Mouse (Mus musculus) embryonic stem cell, embryonic (primary cell): ENCODE results near the gene Gjb1.

Source experiments
- CTCF ChIA-PET, 4 experiments: fragments of 300-600 bp in 2 of 4; fragments of 350-600 bp in 2 of 4; sonication (Branson Sonifier 250); formaldehyde crosslinking; loops; one replicate each; lab custom pipeline; 2022; ENCODE audit warnings: inconsistent platforms in 2 of 4; lab: Charles Lee
- POLR2A ChIA-PET, 4 experiments: fragments of 300-600 bp in 2 of 4; fragments of 350-600 bp in 2 of 4; sonication (Branson Sonifier 250); formaldehyde crosslinking; loops; one replicate each; lab custom pipeline; 2022; ENCODE audit warnings: antibody characterized with exemption in 4 of 4, inconsistent platforms in 1 of 4; lab: Charles Lee

Gene Gjb1

DNA sequence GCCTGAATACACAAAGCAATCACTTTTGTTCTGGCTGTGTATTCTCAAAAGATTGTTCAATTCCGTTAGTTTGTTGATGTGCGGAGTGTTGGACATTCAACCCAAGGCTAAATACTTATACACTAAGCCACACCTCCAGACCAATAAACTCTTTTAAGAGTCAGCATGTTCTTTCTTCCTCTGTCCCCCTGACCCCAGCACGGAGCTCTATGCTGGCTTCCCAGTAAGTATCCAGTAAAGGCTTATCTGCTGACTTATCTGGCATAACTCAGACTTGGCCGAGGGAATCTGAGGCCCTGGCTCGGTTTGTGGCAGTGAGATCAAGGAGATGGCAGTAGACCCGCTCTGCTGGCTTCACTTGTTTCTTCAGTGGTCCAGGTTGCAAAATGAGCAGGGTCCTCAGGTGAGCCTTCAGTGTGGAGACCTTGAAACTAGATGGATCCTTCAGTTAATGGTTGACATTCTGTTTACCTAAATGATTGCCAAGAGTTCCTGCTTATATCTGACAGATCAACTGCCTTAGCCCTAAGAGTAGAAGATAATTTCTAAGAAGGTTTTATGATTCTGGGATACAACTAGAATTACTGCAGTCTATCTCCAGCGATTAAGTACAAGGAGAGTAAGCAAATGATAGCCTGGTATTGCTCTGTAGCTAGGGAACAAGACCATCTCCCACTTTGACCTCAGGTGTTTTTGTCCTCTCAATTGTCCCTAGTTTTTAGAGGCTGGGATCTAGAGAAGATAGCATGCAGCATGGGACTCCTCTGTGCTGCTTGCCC is at the start of gene Gjb1:
Gene Gjb1 (plus strand): TSS at position 189 of the 779 bp plus-strand sequence.
- POLR2A ChIA-PET: no interaction called here
- CTCF ChIA-PET: no interaction called here

DNA sequence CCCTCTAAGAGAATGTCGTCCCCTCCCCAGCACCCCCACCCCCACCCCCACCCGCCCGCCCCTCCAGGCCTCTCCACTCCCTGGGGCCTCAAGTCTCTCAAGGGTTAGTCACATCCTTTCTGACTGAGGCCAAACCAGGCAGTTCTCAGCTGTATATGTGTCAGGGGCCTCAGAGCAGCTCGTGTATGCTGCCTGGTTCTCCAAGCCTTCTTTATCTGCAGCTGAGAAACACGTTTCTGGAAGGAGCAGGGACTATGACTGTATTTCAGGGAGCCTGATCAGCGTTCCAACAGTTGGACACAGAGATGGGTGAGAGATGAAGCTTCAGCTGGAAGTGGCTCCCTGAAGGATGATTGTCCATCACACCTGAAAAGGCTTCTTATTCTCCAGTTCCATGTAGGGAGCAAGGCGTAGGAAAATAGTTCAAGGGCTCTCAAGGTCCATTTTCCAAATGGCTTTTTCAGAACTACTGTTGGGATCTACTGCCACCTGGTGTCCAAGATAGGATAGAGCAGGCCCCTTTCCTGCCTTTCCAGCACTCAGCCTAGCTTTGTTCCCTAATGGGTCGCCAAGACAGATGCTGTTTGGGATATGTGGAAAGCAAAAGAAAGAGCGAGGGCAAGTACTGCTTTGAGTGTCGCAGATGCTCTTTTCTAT is 46.7 kb upstream of the Gjb1 start:
- ChIA-PET POLR2A (interaction anchor here in 2 of 4 experiments (0.7 to 5.2 kb wide), 15 partner anchors 9 to 252 kb away, joined by 3 to 74 read pairs (median 3); partner anchors contain the start of genes Foxo4 (in 2 of the 2), Slc7a3 (in 2 of the 2), Med12 (in 1 of the 2) and Nlgn3 (in 1 of the 2)), CTCF (interaction anchor here (0.5 to 2.2 kb wide), 17 partner anchors 15 to 591 kb away, joined by 3 to 35 read pairs (median 3); partner anchors contain the start of gene Nono (in 1 of the 4))

DNA sequence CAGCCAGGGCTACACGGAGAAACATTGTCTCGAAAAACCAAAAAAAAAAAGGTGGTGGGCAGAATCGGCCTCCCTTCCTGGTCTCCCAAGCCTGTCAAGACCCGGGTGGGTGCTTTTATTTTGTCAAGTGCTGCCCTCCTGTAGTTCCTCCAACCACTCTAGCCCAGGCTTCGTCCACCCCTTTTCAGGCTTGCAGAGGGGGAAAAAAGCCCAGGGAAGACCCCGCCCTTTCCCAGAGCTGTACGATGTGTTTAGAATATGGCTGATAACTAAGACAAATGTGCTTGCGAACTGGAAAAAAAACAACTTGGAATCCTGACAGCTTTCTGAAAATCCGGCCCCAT is 44.2 kb upstream of the Gjb1 start:
- ChIA-PET POLR2A (interaction anchor here (0.6 to 5.2 kb wide), 64 partner anchors 9 to 604 kb away, joined by 3 to 74 read pairs (median 4); partner anchors contain the start of genes Med12 (in 4 of the 4), Foxo4 (in 3 of the 4), Nono (in 2 of the 4) and Slc7a3 (in 2 of the 4)), CTCF (interaction anchor here (0.6 to 2.2 kb wide), 13 partner anchors 9 to 1006 kb away, joined by 3 to 12 read pairs (median 4); partner anchors contain the start of gene Nono (in 1 of the 4))

DNA sequence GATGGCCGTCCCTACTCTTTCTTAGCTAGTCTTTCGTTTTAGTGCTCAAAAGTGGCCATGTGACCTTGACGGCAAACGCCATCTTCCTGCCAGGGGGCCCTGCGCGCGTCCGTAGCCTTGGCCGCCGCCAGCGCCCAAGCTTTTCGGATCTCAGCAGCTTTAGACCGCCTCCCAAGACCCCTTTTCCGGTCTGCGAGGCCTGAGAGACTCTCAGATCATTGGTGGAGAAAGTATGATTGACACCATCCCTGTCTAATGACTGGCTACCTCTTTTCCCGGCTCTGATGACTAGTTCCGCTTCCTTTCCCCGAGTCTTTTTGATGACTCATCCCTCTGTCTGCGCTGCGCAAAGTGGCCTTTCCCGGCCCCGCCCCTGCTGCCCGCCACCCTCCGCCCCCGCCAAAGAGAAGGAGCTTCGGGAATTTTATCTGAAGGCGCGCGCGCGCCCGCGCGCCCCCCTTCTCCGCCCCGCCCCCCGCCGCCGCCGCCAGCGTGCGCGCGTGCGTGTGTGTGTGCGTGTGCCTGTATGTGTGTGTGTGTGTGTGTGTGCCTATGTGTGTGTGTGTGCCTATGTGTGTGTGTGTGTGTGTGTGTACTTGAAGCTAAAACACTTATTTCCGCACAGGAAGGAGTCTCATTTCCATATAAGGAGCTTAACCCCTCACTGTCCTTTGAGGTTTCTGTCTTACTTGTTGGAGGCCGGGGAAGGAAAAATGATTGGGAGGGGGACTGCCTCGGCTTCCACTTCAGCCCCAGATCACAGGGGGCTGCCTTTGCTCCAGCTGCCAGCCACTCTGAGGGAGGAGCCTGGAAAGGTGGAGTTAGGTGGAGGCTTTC is 43.6 kb upstream of the Gjb1 start:
- CTCF ChIA-PET: interaction anchor here (0.5 to 2.2 kb wide), 24 partner anchors 9 to 1469 kb away, joined by 3 to 12 read pairs (median 4); partner anchors contain the start of genes Gdpd2 (in 1 of the 4) and Nono (in 1 of the 4)
- POLR2A ChIA-PET: interaction anchor here (0.6 to 5.2 kb wide), 97 partner anchors 9 to 1692 kb away, joined by 3 to 74 read pairs (median 4); partner anchors contain the start of genes Med12 (in 4 of the 4), Foxo4 (in 3 of the 4), Snx12 (in 3 of the 4) and Nono (in 2 of the 4)

DNA sequence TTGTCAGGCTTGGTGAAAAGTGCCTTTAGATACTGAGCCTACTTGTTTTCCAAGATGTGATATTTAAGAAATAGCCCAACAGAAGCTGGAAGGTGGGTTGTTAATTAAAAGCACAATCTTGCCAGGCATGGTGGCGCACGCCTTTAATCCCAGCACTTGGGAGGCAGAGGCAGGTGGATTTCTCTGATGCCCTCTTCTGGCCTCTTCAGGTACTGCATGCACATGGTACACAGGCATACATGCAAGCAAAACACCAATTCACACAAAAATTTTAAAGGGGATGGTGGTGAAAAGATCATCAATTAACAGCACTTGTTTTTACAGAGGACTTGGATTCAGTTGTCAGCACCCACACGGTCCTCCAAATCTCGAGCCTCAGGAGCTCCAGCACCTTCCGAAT is 41.6 kb upstream of the Gjb1 start:
- ChIA-PET CTCF (no interaction called here), POLR2A (no interaction called here)

DNA sequence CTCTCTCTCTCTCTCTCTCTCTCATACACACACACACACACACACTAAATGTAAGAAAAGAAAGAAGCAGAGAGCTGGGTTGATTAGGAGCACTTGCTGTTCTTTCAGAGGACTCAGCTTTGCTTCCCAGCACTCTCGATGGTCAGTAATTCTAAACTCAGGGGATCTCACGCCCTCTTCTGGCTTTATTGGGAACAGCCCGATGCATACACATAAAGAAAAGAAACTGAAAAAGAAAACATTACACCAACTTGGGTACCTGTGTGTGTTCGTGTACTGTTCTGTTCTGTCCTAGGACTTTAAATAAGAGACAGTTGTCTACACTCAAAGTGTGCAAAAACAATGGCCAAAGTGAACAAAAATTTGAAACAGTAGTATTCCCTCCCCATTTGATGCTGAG is 37.5 kb upstream of the Gjb1 start:
- CTCF ChIA-PET: interaction anchor here in 3 of 4 experiments (0.5 to 1.0 kb wide), 5 partner anchors 28 to 263 kb away, joined by 3 to 5 read pairs (median 4); no protein-coding TSS in a partner anchor
- POLR2A ChIA-PET: interaction anchor here in 1 of 4 experiments (0.5 kb wide), 1 partner anchor 86 kb away, joined by 3 read pairs; no protein-coding TSS in a partner anchor

DNA sequence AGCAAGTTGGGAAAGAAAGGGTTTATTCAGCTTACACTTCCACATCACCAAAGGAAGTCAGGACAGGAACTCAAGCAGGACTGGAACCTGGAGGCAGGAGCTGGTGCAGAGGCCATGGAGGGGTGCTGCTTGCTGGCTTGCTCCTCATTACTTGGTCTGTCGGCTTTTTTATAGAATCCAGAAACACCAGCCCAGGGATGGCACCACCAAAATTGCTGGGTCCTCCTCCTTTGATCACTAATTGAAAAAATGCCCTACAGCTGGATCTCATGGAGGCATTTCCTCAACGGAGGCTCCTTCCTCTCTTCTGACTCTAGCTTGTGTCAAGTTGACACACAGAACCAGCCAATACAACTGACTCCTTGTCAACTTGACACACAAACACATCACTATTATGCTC is 33.3 kb upstream of the Gjb1 start:
- ChIA-PET CTCF (interaction anchor here in 1 of 4 experiments (0.7 kb wide), 1 partner anchor 224 kb away, joined by 3 read pairs; no protein-coding TSS in a partner anchor), POLR2A (interaction anchor here in 2 of 4 experiments (0.6 to 2.0 kb wide), 7 partner anchors 10 to 309 kb away, joined by 3 to 7 read pairs (median 4); partner anchors contain the start of gene Foxo4 (in 1 of the 2))

DNA sequence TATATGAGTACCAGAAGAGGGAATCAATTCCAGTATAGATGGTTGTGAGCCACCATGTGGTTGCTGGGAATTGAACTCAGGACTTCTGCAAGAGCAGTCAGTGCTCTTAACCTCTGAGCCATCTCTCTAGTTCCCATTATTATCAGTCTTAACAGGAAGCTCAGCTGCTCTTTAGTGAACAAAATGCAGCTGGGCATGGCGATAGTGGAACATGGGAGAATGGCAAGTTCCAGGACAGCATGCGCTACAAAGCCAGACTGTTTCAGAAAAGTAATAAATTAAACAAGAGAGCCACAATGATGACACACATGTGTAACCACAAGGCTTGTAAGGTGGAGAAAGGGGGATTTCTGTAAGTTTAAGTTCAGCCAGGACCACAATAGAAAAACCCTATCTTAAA is 30.7 kb upstream of the Gjb1 start:
- ChIA-PET POLR2A (interaction anchor here in 1 of 4 experiments (1.5 kb wide), 1 partner anchor 177 kb away, joined by 3 read pairs; no protein-coding TSS in a partner anchor), CTCF (no interaction called here)

DNA sequence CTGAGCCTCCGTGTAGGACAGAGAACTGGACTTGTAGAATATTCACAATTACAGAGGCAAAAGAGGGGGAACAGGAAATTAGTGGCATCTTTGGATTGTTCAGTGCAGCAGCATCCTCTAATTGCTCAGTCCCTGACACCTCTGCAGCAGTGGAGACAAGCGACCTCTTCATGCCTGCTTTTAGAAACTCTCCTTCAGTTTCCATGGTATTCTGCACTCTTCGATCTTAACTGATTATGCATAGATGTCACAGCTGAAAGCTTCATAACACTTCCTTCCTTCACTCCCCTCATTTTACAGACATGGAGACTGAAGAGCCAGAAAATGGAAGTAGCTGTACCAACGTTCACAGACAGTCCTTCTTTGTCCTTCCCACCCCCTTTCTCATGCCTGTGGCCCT is 29.7 kb upstream of the Gjb1 start:
- CTCF ChIA-PET: interaction anchor here in 2 of 4 experiments (0.5 to 0.9 kb wide), 2 partner anchors 12 to 27 kb away, joined by 3 to 4 read pairs; no protein-coding TSS in a partner anchor

DNA sequence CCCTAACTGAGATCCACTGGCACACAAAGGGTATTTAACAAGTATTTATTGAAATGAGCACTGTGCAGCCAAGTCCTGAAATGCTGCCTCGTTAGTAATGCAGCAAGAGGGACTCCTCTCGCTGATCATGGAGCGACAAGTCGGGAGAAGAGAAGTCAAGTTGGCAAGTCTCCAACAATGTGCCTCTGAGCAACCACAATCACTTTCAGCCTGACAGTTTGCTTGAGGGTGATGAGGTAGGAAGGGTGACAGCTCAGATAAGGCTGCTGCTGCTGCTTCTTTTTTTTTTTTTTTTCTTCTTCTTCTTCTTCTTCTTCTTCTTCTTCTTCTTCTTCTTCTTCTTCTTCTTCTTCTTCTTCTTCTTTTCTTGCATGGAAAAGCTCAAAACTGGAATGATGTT is 25.0 kb upstream of the Gjb1 start:
- ChIA-PET CTCF (no interaction called here), POLR2A (interaction anchor here in 1 of 4 experiments (0.6 kb wide), 1 partner anchor 521 kb away, joined by 3 read pairs; no protein-coding TSS in a partner anchor)

More for the DNA sequence above, 29.7 kb upstream of the Gjb1 start:
- POLR2A ChIA-PET: interaction anchor here in 2 of 4 experiments (1.1 to 2.2 kb wide), 3 partner anchors 10 to 176 kb away, joined by 3 to 8 read pairs (median 3); no protein-coding TSS in a partner anchor

DNA sequence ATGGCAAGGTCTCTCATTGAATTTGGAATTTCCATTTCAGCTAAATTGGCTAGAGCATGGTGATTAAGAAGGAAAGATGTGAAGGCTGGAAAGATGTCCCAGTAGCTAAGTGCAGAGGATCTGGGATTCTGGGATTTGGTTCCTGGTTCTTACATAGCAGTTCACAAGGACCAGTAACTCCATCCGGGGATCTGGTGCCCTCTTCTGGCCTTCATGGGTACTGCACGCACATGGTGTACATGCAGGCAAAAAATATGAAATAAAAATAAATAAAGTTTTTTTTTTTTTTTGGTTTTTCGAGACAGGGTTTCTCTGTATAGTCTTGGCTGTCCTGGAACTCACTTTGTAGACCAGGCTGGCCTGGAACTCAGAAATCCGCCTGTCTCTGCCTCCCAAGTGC is 17.3 kb upstream of the Gjb1 start:
- ChIA-PET POLR2A (interaction anchor here in 1 of 4 experiments (0.7 kb wide), 1 partner anchor 793 kb away, joined by 4 read pairs; no protein-coding TSS in a partner anchor), CTCF (interaction anchor here (0.6 to 0.7 kb wide), 8 partner anchors 12 to 698 kb away, joined by 3 to 11 read pairs (median 4); no protein-coding TSS in a partner anchor)

DNA sequence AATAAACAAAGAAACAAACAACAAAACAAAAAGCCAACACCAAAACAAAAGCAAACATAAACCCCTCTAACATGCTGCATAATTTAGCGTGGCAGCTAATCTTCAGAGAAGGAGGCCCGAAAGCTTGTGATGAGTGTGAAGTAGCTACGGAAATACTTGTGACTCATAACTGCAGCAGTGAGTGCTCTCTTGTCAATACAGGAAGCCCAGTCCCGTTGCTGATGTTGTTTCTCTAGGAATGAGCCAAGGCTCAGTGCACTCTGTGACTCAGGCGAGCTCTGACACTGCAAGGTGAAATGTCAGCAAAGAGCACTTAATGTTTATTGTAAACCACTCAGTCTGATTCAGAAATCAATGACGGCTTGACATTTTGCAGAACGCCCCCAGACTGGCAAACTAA is 7.2 kb upstream of the Gjb1 start:
- ChIA-PET POLR2A (interaction anchor here in 1 of 4 experiments (1.7 kb wide), 1 partner anchor 284 kb away, joined by 4 read pairs; no protein-coding TSS in a partner anchor), CTCF (interaction anchor here in 1 of 4 experiments (0.7 kb wide), 1 partner anchor 238 kb away, joined by 5 read pairs; no protein-coding TSS in a partner anchor)

DNA sequence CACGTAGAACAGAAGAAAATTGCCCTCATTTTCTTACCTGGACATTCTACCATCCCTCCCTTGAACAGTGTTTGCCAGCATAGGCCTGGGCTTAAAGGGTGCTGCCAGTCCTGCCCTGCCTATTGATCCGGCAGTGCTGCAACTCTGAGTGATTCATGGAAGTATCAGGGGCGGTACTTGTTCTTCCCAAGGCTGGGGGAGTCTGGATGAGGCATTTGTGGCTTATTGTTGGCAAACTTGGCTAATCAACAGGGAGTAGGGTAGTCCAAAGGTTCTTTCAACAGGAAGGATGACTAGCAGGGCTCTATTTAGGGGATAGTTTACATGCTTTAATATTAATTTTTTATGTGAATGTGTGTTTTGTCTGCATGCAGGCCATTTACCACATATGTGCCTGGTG is 5.6 kb upstream of the Gjb1 start:
- ChIA-PET CTCF (interaction anchor here in 2 of 4 experiments (0.6 to 0.9 kb wide), 2 partner anchors 12 to 58 kb away, joined by 3 read pairs; no protein-coding TSS in a partner anchor), POLR2A (interaction anchor here in 1 of 4 experiments (0.7 kb wide), 1 partner anchor 59 kb away, joined by 3 read pairs; the partner anchor contains the start of gene Nono)

DNA sequence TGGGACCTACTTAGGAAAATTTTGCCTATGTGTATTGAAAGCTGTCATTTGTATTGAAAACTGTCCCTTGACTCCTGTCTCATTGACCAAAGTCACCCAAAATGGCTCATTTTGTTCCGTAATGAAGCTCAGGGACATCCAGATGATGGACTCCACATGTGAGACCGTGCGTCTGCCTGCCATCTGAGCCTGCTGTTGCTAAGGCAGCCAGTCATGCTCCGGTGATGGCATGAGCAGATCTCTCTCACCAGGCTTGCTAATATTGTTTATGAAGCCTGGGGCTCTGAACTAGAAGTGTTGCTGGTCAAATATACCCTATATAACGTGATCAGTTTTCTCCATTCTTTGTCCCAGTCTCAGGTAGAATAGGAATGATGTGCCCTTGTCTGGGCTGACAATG is 3.2 kb upstream of the Gjb1 start:
- POLR2A ChIA-PET: interaction anchor here in 3 of 4 experiments (0.6 to 2.4 kb wide), 4 partner anchors 10 to 99 kb away, joined by 3 to 12 read pairs (median 4); partner anchors contain the start of gene Med12 (in 1 of the 3)
- CTCF ChIA-PET: interaction anchor here in 1 of 4 experiments (0.8 kb wide), 1 partner anchor 419 kb away, joined by 4 read pairs; no protein-coding TSS in a partner anchor

DNA sequence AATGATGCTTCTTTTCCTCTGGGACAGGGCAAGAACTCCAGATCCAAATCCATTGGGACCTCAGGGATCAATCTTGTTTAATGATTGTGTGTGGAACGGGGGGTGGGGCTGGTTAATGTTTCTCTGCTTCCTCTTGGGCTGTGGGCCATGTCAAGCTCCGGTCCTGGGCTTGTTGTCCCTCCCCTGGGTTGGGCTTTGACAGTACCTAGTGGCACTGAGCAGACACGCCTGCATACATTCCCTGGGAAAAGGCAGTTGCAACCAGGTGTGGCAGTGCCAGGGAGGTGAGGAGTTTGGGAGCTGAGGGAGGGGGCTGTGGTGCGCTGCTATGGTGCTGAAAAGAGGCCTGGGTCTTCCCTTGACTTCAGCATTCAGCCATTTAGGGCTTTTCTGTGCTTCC is 898 bp downstream of the Gjb1 start:
- POLR2A ChIA-PET: interaction anchor here in 1 of 4 experiments (0.6 kb wide), 1 partner anchor 52 kb away, joined by 3 read pairs; no protein-coding TSS in a partner anchor

DNA sequence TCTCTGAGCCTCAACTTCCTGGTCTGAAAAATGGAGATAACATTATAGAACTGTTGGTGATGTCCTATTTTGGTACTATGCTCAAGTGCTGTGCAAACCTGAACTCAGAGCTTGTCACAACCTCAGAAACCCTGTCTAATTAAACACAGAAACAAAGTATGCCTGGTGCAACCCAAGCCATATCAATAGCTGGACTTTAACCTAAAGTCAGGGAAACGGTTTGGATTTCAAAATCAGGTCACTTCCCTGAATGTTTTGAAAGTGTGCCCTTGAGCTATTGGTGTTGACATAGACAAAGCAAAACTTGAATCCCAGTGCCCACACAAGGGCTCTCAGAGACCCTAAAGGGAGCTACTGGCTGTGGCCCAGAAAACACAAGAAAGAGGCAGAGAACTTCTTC is 3.6 kb downstream of the Gjb1 start:
- CTCF ChIA-PET: no interaction called here
- POLR2A ChIA-PET: interaction anchor here in 1 of 4 experiments (0.8 to 1.1 kb wide), 2 partner anchors 17 to 153 kb away, joined by 3 to 4 read pairs; no protein-coding TSS in a partner anchor

More for the DNA sequence above, 898 bp downstream of the Gjb1 start:
- CTCF ChIA-PET: no interaction called here
